Mouse (Mus musculus): Measurements from ENCODE around the gene Tanc1.

The Tanc1 gene

DNA sequence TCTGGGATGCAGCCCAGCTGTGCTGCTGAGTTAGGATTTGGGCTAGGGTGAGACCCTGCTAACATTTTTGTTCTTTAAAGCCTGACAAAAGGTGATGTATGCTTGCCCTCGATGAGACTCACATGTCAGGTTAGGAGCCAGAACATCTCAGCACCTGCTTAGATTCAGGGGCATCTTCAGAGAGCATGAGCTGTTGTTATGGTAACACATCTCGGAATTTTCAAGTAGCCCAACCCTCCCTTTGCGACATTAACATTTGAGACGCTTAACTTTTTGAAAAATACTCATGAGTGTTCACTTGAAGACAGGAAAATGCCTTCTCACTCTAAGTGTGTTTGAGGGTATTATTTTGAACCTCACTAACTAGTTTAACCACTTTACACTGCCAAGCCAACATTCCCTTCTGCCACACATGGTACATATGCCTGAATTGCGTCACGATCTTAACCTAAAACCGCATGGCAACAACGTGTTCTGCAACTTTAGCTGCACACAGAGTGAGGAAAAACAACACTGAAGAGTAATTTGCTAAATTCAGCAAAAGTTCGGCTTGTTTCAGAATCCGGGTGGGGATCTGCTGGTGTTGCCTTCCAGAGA, 67.7 kb downstream of the Tanc1 start:
- DNase-seq (ENCODE audit: low spot score in 2 of 2) = no peak

DNA sequence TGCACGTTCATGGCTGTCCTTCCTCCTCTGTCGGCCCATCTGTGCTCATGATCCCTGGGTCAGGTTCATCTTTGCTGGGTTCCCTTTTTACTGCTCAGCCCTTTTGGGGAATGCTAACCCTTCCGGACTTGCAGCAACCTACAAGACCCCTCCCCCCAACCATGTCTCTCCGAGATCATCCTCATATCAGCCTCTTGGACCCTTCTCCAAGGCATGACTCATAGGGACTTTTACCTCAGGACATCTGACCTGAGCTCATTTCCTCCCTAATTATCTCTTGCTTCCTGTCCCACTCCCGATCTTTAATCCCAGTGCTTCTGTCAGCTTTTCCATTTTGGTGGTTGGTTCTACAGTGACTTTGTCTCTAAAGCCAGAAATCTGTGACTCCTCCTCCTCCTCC, 68.9 kb downstream of the Tanc1 start:
- no peak for DNase-seq (ENCODE audit: low spot score in 2 of 2)

DNA sequence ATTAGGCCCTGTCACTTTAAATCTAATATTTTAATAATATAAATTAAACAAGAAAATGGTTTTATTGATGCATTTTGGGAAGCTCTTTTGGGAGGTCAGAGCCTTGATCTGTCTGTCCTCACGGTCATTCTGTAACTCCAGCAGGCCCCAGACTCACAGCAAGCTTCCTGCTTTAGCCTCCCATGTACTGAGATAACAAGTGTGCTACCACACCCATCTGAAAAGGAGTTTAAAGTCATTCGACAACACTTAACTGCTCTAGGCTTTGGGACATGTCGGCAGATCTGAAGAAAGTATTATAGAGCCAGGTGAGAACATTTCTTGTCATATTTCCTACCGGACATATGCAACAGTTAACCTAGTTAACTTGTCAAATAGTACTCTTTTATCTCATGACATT, 69.3 kb downstream of the Tanc1 start:
- no peak for DNase-seq (ENCODE audit: low spot score in 2 of 2)

DNA sequence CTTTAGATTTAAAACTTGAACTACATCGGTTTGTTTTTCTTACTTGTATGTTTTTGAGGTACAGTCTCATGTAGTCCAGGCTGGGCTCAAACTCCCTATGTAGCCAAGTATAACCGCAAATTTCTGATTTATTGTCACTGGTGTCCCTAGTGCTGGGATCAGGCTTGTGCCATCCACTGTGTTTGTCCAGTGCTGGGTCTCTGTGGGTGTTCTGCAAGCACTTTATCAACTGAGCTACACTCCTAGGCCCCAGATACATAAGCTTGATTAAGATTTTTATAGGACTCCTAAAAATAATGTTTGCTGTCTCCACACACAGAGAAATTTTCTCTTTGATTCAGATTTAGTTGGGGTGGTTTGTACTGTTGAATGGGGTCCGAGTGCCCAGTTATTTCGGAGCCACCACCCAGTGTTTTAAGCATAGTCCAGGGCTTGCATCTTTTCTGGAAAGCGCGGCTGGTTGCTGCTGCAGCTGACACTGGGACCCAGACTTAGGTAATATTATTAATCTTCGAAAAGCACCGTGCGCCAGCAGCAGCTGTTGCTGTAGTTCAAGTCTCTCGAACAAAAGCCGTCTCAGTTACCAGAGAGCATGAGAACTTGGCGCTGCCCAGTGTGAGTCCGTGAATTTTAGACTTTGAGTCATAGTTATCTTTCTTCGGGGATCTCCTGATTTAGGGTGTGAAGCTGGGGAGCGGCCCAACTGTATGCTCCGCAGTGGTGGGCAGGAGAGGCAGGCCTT, 73.2 kb downstream of the Tanc1 start:
- DNase-seq (ENCODE audit: low spot score in 2 of 2) = no peak

DNA sequence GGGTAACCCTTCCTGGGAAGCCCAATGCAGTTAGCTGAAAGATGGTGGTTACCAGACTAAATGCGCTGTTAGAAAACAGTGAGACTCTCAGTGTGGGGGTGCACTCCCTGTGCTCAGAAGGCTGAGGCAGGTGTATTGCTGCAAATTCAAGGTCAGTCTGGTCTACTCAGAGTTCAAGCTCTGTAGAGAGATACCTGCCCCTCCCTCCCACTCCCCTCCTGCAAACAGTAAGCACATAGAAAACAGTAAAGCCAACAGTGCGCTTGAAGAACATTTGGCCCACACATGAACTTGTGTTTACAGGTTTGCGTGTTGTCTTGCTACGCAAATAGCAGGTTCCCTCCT, 73.7 kb downstream of the Tanc1 start:
- DNase-seq (ENCODE audit: low spot score in 2 of 2) = no peak

DNA sequence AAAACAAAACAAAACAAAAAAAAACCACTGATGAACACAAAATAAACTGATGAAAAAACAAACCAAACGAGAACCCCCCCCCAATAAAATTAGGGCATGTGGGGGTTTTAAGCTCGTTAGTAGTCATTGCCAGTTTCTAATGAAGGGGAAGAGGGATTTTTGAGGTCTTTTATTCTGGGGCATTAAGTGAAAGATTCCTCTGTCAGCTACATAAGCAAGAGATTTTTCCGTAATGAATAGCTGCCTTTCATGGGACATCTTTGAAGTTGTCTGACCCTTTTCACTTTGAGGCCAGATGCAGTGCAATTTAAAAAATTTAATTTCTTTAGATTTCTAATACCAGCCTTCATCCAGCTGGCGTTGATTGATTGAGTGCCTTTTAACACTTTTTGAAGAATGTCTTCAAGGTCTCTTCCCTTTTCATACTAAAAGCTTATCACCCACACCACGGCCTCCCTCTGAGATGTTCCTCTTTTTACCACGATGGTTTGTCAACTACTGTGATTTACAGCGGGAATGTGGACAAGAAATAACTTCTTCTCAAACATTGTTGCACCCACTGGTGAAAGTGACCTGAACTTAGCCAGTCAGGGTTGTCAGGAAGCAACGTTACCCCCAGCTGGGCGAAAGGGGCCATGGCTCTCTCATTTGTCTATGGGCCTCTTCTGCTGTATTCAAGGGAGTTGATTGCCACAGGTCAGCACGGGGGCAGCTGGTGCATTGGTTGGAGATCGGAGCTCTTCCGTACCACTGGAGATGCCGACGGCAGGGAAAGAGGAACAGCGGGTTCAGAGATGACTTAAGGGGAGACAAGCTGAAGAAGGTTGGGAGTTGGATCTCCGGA, 76.6 kb downstream of the Tanc1 start:
- DNase-seq (ENCODE audit: low spot score in 2 of 2) = no peak

DNA sequence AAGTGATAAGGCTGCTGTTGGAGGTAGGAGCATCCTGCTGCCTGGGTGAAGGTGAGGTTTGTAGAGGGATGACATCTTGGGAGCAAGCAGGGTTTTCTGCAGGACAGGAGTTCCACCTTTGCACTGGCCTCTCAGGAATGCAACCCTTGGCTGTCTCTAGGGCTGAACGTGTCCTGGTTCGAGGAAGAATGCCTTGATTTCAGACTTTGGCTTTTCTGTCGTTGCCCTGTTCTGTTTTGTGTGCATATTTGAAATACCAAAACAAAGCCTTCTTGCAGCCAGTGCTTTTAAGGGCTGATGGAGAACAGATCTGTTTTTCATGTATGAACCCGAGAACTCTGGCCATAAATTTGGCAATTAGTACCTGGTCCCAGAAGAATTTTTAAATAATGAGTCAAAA, 79.3 kb downstream of the Tanc1 start:
- no peak for DNase-seq (ENCODE audit: low spot score in 2 of 2)

DNA sequence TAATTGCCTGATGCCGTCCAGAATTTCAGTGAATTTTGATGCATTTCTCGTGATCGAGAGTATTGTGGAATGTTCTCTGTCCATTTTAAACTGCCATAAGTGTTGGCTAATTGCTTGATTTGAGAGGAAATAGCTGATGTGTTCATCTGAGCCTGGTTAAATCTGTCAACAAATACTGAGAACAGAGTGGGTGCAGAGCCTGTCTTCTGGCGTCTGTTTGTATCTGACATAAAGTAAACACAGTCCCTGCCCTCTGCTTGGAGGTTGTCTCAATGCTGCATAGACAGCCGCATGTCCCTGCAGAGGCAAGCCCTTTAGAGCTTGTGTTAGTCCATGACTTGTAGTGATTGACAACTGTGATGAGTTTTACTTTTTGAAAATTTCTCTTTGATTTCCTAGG, 81.6 kb downstream of the Tanc1 start:
- no peak for DNase-seq (ENCODE audit: low spot score in 2 of 2)

DNA sequence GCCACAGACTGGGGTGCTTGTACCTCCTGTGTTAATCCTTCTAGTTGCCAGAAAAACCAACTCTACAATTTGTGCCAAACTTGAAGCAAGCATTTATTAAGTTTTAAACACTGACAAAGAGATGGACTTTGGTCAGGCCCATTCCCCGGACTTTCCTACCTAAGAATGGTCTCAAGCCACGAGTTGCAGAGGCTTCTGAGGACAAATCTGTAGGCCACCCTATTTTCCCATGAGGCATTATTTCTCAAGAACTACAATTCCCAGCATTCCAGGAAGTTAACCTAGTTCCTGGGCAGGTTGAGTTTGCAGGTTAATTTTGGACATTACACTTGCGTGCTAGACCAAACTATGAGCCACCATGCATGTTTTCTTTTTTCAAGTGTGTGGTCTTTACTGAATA, 85.3 kb downstream of the Tanc1 start:
- DNase-seq (ENCODE audit: low spot score in 2 of 2) = no peak

DNA sequence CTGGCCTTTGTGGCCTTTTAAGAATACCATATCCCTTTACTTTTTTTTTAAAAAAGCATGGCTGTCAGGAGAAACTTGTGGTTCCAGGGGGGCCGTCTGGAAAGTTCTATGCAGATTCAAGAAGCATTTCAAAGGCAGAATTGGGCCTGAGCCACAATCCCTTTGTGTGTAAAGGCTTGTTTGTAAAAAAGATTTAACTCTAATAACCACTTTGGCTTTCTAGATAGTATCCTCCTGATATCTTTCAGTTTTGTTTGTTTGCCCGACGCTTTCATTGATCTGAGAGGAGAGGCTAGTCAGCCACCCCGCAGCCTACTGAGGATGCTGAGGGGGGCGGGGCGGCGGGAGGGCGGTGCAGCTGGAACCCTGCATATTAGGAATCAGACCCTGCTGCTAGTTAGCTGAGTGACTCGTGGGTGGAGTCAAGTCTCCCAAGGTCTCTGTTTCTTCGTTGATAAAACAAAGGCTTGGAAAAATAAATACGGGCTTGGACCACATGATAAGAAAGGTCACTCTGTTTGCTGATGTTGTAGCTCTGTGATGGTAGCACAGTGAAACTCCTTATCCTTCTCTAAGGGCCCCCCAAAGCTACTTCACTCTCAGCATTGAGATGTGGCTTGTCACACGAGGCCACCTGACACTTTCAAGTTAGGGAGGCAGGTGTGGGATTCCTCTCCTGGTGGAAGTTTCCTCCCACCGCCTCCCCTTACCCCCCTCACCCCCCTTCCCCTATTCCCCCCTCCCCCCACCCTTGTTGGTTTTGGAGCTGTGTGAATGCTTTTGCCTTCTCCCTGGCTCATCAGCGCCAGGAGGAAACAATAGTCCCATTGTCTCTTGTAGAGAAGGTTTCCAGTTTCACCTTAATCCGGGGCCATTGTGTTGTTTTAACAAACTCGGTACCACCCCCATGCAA, 86.1 kb downstream of the Tanc1 start:
- DNase-seq (ENCODE audit: low spot score in 2 of 2) = no peak

DNA sequence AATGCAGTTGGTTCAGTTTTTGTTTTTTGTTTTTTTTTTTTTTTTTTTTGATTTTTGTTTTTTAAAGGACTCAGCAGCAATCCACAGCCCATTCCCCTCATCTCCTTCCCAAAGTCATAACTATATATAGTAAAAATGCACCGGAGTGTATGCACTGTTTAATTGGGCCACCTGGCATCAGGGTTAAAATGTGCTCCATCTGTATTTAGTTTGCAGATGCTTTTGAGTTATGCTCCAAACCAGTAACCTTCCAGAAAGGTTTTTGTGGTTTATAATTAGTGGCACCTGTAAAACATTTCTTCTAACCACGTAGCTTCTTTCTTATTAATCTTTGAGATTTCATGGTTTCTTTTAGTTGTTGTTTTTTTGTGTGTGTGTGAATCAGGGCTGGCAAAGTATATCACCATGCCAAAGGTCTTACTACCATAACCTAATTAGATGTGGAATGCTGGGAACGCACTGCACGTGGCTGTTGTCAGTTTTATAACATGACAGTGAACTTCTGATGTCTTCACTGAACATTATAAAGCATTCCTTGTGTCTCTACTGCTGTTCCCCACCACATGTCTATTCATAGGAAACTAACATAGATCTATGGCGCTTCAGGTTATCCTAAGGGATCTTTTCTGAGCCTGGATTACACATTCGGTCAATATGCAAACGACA, 86.9 kb downstream of the Tanc1 start:
- DNase-seq (ENCODE audit: low spot score in 2 of 2) = no peak

DNA sequence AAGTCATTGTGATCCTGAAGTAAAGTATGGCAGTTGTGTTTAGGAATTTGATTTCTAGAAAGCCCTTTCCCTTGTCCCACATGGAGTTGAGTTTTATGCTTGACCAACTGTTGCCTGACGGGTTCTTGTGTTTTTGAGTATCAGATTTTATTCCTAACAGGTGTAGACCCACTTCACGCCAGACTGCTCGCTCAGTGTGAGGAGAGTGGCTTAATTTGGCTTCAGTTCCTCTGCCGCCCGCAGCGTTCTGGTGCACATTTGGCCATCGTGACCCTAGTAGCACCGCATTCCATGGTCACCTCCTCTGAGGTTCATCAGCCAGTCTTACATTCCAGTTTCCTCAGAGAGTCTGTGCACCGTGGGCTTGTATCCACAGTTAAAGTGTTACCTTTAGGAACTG, 88.1 kb downstream of the Tanc1 start:
- no peak for DNase-seq (ENCODE audit: low spot score in 2 of 2)

DNA sequence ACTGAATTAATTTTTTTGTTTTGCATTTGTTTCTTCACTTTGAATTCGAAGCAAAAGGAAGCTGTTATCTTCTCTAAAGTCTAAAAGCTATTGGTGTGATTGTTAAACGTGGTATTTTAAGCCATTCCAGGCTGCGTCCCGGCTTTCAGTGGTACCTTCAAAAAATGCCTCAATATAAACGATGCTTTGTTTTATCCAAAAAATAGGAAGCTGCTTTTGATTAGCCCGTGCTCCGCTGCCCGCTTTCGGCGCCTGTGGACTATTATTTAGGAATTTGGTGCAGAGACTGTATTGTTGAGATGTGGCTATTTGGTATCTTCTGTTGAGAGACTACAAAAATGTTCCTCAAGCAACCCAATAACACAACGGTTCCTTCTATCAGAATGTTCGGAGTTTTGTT, 93.4 kb downstream of the Tanc1 start:
- no peak for DNase-seq (ENCODE audit: low spot score in 2 of 2)

DNA sequence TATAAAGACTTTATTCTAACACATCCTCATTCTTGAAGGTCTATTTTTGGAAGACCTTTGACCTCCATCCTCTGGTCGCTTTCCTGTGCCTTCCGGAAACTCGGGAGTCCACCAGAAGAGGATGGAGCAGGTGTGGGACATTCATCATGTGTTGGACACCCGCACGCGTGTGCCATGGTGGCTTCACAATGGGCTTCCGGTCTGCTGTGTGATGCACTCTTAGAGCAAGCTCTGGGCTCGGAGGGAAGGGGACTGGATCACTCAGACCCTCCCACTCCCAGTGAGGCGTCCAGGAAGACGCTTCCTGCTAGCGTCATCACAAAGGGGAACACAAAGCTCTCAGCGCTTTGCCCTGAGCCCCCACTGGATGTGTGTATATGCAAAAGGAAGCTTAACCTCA, 95.0 kb downstream of the Tanc1 start:
- DNase-seq (ENCODE audit: low spot score in 2 of 2) = no peak

DNA sequence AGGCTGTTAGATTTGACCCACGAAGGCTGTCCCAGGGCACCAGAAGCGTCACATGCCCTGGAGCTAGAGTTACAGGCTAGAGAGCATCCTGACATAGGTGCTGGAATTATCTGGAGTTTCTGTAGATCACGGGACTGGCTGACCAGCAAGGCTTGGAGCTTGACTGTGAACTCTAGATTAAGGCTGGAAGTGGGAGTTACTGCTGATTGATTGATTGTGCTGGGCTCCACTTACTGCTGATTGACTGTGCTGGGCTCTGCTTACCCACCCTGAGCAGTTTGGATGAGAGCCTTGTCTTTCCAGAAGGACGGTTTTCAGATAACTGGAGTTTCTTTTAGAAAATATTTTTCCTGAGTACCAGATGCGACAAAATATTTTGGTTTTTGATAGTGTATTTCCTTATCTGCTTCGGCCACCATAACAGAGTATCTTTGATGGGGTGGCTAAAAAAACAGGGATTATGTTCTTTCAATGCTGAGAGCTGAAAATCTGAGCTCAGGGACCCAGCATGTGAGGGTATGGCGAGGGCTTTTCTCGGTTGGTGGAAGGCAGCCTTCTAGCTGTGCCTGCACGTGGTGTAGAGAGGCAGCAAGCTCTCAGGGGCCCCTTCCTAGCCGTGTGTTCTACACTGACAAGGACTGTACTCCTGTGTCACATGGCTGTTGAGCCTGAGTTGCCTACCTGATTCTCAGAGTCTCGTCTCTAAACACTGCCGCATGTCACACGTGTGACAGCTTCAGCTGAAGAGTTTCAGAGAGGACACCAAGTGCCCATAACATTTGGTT, 96.3 kb downstream of the Tanc1 start:
- DNase-seq (ENCODE audit: low spot score in 2 of 2) = no peak

DNA sequence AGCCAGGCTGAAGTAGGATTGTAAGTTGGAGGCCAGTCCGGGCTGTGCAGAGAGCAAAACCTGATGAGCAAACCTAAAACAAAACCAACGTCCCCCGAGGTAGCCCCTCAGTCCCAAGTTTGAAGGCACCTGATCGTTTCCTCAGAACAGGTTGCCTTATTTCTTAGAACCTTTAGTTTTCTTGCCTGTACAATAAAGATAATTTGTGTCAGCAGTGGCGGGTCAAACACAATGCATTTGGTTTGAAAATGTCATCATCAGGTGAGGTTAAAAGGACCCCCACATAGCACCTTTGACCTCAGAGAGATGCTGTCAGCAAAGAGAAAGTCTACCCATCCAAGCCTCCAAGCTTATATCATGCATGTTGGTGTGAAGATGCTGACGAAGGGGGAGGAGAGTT, 98.9 kb downstream of the Tanc1 start:
- DNase-seq (ENCODE audit: low spot score in 2 of 2) = no peak

DNA sequence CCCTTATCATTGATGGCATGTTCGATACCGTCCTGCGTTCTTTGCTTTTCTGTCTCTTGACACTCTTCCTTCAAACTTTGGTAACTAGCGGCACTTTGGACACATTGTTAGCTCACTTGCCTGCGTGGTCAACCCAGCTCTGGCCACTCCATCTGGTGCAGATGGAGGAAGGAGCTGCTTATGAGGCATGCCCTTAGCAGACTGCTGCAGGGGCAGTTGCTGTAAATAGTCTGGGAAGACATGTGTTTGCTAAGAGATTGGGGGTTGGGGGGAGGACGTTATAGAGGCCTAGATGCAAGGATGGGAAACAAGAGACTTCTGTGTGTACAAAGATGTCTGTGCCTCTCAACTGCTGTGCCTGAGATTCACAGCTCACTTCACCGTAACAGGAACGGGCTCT, 100.2 kb downstream of the Tanc1 start:
- no peak for DNase-seq (ENCODE audit: low spot score in 2 of 2)

DNA sequence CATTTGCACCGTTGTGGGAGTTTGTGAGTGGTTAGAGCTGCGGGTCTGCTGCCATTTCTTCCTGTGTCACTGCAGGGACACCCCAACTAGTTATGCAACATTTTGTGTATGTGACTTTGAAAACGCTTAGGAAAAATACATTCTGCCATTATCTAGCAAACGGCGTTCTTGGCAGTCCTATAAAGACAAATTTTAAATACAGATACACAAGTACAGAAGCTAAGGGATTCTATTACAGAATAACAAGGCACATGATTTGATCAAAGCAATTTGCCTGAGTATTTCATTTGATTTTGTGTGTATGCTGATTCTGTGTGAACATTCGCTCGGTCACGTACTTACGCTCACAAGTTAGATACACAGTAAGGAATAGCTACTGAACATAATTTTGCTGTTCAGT, 100.6 kb downstream of the Tanc1 start:
- DNase-seq (ENCODE audit: low spot score in 2 of 2) = no peak

DNA sequence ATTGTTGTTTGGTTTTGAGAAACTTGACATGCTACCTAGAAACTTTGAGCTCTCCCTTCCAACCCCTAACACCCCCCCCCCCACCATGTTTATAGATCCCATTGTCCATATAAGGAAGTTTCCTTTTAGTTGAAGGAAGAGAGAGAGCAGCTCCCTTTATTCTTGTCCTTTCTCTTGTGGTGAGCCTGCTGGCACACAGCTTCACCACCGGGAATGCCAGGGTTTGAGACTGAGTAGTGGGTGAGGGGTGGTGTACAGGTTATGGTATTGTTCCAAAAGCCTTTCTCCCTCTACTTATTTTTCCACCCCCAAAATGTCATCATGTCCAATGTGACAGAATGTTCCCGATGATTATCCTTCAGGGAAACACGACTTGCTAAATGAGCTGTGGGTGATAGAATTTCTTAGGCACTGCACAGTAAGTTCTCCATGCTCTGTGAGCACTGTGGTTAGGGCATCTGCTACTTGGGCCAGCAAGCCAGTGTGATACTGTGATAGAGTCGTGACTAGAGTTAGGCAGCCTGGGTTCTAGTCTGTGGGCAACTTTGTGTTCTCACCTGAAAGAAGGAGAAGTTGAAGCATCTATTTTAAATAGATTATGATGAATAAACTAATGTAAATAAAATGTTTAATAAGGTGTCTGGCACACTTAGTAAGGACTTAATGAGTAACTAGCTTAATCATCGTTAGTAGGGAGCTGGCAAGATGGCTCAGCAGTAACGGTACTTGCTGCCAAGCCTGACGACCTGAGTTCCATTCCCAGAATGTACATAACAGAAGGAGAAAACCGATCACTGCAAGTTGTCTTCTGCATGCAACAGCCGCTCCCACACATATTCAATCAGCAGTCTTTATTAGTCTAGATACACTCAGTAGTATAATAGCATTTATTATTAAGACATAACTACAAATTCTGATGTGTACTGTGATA, 102.0 kb downstream of the Tanc1 start:
- no peak for DNase-seq (ENCODE audit: low spot score in 2 of 2)

DNA sequence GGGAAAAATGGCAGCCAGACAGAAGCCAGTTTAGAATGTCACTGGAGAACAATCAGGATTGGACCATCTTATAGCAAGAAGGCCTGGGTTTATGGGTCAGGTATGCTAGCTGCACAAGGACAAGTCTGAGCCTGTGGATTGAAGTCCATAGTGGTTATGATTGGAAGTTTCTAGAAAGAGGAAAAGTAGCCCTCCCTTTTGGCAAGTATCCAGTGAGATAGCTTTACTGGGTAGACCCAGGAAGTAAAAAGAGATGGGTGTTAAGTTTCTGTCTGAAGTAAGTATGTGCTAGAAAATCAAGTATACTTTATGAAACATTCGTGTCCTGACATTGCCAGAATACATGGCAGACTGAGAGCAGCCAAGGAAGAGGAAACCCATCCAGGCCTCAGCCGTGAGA, 103.2 kb downstream of the Tanc1 start:
- DNase-seq (ENCODE audit: low spot score in 2 of 2) = no peak
